Mouse (Mus musculus): ENCODE data around the gene Aurkaip1.
"Not testable (repeated sequence)": the region's sequence is repeated elsewhere in the genome, so short reads cannot be mapped to it uniquely, and the experiment has no call there.

Aurkaip1 gene

GRCm38 (mm10) chr4:155831205-155831766 is at the start of gene Aurkaip1:
Gene Aurkaip1, plus strand, starts transcription at chr4:155831272.
- peak; percentile 90 to 95 for DNase-seq (ENCODE audit: low spot score in 2 of 2)

DNA sequence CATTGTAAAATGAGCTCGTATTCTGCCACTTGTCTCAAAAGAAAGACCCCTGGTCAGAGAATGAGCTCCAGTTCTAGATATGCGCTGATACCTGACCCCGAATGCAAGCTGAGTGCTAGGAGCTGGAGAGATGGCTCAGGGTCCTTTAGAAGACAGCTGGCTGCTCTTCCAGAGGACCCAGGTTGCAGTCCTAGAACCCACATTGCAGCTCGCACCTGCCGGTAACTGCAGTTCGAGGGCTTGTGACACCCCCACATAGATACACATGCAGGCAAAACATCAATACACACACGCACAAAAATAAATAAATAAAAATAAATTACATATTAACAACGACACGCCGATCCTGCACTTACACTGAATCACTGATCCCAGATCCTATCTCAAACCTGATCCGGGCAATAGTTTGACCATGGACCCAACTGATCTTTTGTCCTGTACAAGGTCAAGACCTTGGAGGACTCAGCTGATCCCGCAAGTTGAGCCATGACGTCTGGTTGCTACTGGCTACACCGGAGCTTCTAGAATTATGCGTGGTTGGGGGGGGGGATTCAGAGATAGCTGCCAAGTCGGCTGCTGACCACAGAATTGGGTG is 47.5 kb upstream of the Aurkaip1 start:
- no peak for DNase-seq (ENCODE audit: low spot score in 2 of 2)

- peak; percentile 66 to 75 for DNase-seq (ENCODE audit: low spot score in 2 of 2)
Measured at GRCm38 (mm10) chr4:155784081-155784701, 46.9 kb upstream of the Aurkaip1 start.

GRCm38 (mm10) chr4:155785246-155785645 is 45.8 kb upstream of the Aurkaip1 start:
- no peak for DNase-seq (ENCODE audit: low spot score in 2 of 2)

- DNase-seq (ENCODE audit: low spot score in 2 of 2), result no peak
Measured at GRCm38 (mm10) chr4:155785819-155786218, 45.3 kb upstream of the Aurkaip1 start, which contains the start of gene Tmem88b. Gene Tmem88b, minus strand, starts transcription at chr4:155785874.

- DNase-seq (ENCODE audit: low spot score in 2 of 2), result no peak
Measured at GRCm38 (mm10) chr4:155788300-155788699, 42.8 kb upstream of the Aurkaip1 start.

DNA sequence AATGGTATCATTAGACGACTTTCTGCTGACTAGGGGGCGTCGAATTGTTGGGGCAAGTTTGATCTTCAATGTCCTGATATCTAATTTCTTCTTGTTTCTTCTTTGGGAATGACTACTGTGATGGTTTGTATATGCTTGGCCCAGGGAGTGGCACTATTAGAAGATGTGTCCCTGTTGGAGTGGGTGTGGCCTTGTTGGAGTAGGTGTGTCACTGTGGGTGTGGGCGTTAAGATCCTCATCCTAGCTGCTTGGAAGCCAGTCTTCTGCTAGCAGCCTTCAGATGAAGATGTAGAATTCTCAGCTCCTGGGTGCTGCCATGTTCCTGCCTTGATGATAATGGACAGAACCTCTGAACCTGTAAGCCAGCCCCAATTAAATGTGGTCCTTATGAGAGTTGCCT is 42.2 kb upstream of the Aurkaip1 start:
- DNase-seq (ENCODE audit: low spot score in 2 of 2), result not testable (repeated sequence)

DNA sequence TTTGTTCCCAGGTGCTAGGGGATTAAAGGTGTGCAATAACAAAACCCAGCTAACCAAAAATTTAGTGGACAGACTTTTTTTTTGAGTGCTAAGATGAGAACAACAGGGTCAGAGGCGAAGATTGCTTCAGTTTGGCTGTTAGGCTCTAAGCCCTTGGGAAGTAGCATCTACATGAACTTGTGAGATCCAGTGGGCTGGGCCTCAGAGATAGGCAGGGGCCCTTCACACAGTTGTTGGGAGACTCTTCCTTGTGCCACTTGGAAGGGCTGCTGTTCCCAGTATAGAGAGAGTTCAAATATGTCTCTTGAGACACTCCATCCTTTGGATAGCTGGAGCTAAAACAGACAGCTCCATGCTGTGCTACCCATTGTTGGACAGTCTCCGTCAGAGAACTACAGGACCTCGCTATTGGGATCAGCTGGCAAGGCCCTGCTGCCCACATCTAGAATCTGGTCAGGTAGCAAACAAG is 41.0 kb upstream of the Aurkaip1 start, which contains the start of gene Ankrd65:
Ankrd65 (plus strand) TSS at position 419 of the 469 bp plus-strand sequence.
- no peak for DNase-seq (ENCODE audit: low spot score in 2 of 2)

GRCm38 (mm10) chr4:155790650-155791161 is 40.4 kb upstream of the Aurkaip1 start:
- no peak for DNase-seq (ENCODE audit: low spot score in 2 of 2)

DNA sequence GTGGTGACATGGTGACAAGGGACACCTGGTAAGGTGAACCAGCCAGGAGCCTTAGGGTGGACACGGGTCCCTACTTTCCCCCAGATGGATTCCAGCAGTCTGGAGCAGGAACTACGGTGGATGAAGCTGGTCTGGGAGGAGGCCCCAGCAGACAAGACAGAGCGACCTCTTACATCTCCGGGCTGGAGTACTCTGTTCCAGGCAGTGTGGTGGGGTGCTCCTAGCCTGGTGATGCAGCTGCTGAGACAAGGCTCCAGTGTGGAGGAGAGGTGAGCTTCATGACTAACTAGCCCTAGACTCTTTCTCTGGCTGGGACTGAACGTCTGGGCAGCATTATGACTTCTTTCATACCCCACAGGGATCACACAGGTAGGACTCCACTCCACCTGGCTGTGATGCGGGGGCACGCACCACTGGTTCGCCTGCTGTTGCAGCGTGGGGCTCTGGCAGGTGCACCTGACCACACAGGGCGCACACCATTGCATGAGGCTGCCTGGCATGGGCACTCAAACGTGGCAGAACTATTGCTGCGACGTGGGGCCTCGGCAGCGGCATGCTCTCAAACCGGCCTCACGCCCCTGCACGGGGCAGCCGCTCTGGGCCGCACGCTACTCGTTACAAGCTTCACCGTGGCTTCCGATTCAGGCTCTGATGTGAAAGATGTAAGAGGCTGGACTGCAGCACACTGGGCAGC is 39.7 kb upstream of the Aurkaip1 start:
- no peak for DNase-seq (ENCODE audit: low spot score in 2 of 2)

GRCm38 (mm10) chr4:155793730-155794129 is 37.3 kb upstream of the Aurkaip1 start:
- no peak for DNase-seq (ENCODE audit: low spot score in 2 of 2)

DNA sequence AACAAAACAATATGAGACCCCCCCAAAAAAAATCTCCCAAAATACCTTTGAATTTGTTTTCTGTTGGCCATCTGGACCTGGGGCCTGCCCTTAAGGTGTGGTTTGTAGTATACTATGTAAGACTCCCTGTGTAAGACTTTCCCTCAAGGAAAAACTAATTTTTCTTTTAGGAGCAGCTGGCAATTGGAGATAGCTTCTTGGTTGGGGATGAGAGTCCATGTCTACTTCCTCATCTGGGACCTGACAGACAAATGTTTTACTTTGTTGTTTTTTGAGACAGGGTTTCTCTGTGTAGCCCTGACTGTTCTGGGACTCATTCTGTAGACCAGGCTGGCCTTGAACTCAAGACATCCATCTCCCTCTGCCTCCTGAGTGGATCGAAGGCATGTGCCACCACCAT is 29.0 kb upstream of the Aurkaip1 start:
- DNase-seq (ENCODE audit: low spot score in 2 of 2), result no peak

GRCm38 (mm10) chr4:155802741-155803339 is 28.2 kb upstream of the Aurkaip1 start, which contains the start of gene Mrpl20:
Gene Mrpl20, plus strand, starts transcription at chr4:155802878.
- no peak for DNase-seq (ENCODE audit: low spot score in 2 of 2)

DNA sequence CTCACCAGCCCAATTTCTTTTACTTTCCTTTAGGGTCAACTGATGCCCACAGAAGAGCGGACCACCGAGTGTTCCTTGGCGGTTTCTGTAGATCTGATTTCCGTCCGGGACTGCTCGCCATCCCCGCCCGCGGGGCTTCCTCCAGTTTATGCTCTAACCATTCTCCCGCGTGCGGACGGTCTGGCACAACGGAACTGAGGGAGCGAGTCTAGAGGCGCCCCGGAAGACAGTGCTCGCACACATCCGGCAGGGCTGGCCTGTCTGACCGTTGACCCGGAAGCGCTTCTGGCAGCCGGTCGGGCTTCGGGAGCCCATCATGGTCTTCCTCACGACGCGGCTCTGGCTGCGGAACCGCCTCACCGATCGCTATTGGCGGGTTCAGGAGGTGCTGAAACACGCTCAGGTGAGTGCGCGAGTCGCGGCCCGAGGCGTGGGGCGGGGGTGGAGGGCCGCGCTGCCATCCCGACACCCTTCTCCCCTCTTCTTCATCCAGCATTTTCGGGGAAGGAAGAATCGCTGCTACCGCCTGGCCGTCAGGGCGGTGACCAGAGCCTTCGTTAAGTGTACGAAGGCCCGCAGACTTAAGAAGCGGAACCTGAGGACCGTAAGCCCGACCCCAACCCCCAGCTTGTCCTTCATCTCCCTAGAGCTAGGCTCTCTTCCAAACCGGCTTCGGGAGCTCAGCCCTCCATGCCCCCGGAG is 27.6 kb upstream of the Aurkaip1 start:
- DNase-seq (ENCODE audit: low spot score in 2 of 2), result peak; percentile 91 to 97

GRCm38 (mm10) chr4:155807841-155808240 is 23.2 kb upstream of the Aurkaip1 start:
- DNase-seq (ENCODE audit: low spot score in 2 of 2), result no peak

DNA sequence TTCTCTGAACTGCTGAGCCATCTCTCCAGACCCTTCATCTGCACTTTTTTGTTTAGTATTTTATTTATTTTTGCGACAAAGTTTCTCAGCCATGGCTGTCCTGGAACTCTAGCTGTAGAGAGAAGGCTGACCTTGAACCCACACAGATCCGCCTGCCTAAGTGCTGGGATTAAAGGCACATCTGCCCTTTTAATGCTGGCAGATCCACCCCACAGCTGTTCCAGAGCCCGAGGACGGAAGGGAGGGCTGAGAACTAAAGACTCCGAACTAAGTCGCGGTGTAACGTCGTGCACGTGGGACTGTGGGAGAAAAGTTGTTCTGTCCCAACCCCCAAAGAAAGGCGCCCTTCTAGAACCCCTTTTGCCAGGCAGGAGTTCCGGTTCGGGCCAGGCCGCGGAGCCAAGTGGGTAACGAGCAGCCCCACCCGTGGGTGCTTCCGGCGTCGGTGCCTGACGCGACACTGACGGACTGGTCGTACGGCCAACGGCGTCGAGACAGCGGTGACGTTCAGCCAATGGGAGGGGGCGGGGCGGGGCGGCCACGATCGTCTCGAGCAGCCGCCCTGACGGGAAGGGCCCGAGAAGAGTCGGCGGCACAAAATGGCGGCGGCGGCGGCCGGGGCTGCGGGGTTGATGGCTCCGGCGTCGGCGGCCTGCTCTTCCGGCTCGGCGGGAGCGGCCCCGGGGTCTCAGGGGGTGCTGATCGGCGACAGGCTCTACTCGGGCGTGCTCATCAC is 19.0 kb upstream of the Aurkaip1 start, which contains the start of gene Ccnl2:
Ccnl2 (plus strand) TSS at position 561 of the 736 bp plus-strand sequence.
- peak; percentile 89 to 90 for DNase-seq (ENCODE audit: low spot score in 2 of 2)

DNA sequence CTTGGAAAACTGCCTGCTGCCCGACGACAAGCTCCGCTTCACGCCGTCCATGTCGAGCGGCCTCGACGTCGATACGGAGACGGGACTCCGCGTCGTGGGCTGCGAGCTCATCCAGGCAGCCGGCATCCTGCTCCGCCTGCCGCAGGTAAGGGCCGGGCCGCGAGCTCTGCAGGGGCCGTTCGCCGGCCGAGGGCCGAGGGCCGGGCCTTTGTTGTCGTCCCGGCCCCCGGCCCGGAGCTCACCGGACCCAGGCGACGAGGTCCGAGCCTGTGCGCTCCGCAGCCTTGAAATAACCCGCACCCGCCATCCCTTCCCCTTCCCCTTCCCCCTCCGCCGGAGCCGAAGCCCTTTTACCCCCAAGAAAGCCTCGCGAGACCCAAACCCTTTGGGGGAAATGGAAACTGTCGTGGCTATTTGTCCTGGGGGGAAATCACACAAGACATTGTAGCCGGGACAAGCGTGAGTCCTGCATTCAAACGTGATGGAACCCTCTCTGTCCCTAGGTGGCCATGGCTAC is 18.3 kb upstream of the Aurkaip1 start:
- DNase-seq (ENCODE audit: low spot score in 2 of 2), result no peak

DNA sequence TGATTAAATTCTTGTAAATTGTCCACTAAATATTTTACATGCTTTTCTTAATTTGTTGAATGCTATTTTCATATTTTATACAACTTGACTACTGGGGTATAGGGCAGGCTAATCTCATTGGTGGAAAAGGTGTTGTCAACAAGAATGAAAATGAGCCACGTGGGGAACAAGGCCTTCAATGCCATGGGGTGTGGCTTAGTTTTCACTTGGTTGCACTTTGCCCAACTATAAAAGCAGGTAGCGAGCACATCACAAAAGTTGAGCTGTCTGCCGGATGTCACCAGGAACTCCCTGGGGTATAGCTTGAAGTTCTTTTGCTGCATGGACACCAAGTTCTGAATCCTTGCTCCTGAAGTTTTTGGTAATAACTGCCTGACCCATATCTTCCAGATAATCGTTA is 13.5 kb upstream of the Aurkaip1 start:
- no peak for DNase-seq (ENCODE audit: low spot score in 2 of 2)

DNA sequence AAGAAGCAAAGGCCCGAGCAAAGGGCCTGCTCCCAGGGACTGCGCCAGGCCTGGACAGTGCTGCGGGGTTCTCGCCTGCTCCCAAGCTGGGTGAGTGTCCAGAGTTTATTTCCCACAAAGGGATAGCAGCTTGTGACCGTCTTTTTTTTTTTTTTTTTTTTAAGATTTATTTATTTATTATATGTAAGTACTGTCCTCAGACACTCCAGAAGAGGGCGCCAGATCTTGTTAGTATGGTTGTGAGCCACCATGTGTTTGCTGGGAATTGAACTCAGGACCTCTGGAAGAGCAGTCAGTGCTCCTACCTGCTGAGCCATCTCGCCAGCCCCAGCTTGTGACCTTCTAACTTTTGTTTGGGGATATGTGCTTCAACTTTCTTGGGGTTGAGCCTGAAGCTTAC is 10.0 kb upstream of the Aurkaip1 start:
- DNase-seq (ENCODE audit: low spot score in 2 of 2), result no peak

DNA sequence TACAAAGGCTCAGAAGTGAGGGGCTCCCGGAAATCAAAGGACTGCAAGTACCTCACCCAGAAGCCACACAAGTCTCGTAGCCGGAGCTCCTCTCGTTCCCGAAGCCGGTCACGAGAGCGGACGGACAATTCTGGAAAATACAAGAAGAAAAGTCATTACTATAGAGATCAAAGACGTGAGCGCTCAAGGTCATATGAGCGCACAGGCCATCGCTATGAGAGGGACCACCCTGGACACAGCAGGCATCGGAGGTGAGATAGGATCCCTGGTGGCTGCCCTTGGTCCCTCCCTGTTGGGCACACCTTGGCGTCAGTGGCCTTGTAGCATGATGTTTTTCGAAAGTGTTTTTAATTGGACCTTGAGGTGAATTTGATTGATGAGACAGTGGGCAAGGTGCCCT is 7.6 kb upstream of the Aurkaip1 start:
- DNase-seq (ENCODE audit: low spot score in 2 of 2), result no peak
